Mouse (Mus musculus) gastrocnemius, postnatal 36 days (tissue): ENCODE data around the gene Cd84. TPM values are rescaled to one million over a fixed set of nuclear protein-coding genes. Genes with fewer than 3 reads are reported as not detected.
"Not testable (repeated sequence)": the region's sequence is repeated elsewhere in the genome, so short reads cannot be mapped to it uniquely, and the experiment has no call there.

Source experiments
- DNase-seq, 2 experiments: peaks; one replicate each; pipeline ENCODE4 v3.0.0; 2022
- intact Hi-C: fragments of 180-260 bp; cut with DNase I; formaldehyde crosslinking; loops from one replicate; pipeline ENCODE4 v1.15.1; 2025
- long read RNA-seq, 2 experiments: library from polyadenylated mRNA; stranded (forward); transcript quantifications; one replicate each; pipeline ENCODE4 v2.0.0; 2021
- total RNA-seq, 2 experiments: library from RNA; stranded (reverse); gene quantifications; 2 replicates each; pipeline ENCODE4 v1.2.3; 2021

Cd84 gene
- total RNA-seq = 1 to 10 TPM in 1 of 2 experiments, under 1 TPM in 1; 0.97 to 1.1 TPM
- long read RNA-seq, experiment 1, partial matches to known transcripts = 1 of 2 reads
- long read RNA-seq, experiment 1, other reads (novel, unspliced or antisense) = 1 of 2 reads
- long read RNA-seq, experiment 2 = 0 reads

GRCm38 (mm10) chr1:171839488-171839887 is at the start of gene Cd84:
Gene Cd84, plus strand, starts transcription at chr1:171839697.
- intact Hi-C loops = no loop called here
- DNase-seq = no peak

GRCm38 (mm10) chr1:171791491-171791890 is 48.0 kb upstream of the Cd84 start:
- intact Hi-C loops = no loop called here
- no peak for DNase-seq

- DNase-seq = no peak
- intact Hi-C loops = no loop called here
These were observed 43.3 kb upstream of the Cd84 start for GRCm38 (mm10) chr1:171796185-171796584.

GRCm38 (mm10) chr1:171797840-171798239 is 41.7 kb upstream of the Cd84 start:
- no peak for DNase-seq
- intact Hi-C loops = no loop called here

GRCm38 (mm10) chr1:171799648-171800047 is 39.8 kb upstream of the Cd84 start:
- DNase-seq = no peak
- intact Hi-C loops = no loop called here

- intact Hi-C loops = not testable (repeated sequence)
These were observed 28.4 kb upstream of the Cd84 start for GRCm38 (mm10) chr1:171811048-171811447.

GRCm38 (mm10) chr1:171815545-171816439 is 23.7 kb upstream of the Cd84 start:
- intact Hi-C loops = no loop called here
- DNase-seq = no peak

More at GRCm38 (mm10) chr1:171811048-171811447, 28.4 kb upstream of the Cd84 start:
- not testable (repeated sequence) for DNase-seq

GRCm38 (mm10) chr1:171816991-171817390 is 22.5 kb upstream of the Cd84 start:
- no peak for DNase-seq
- intact Hi-C loops = no loop called here

GRCm38 (mm10) chr1:171821331-171821730 is 18.2 kb upstream of the Cd84 start:
- intact Hi-C loops = no loop called here

GRCm38 (mm10) chr1:171825462-171825861 is 14.0 kb upstream of the Cd84 start:
- no peak for DNase-seq
- intact Hi-C loops = no loop called here

More at GRCm38 (mm10) chr1:171821331-171821730, 18.2 kb upstream of the Cd84 start:
- no peak for DNase-seq

- DNase-seq = no peak
- intact Hi-C loops = no loop called here
These were observed 13.3 kb upstream of the Cd84 start for GRCm38 (mm10) chr1:171826164-171826563.

GRCm38 (mm10) chr1:171827674-171828073 is 11.8 kb upstream of the Cd84 start:
- intact Hi-C loops = no loop called here
- DNase-seq = no peak

GRCm38 (mm10) chr1:171840450-171841023 is 1.0 kb downstream of the Cd84 start:
- intact Hi-C loops = no loop called here
- DNase-seq = no peak

GRCm38 (mm10) chr1:171845035-171845754 is 5.7 kb downstream of the Cd84 start:
- intact Hi-C loops = no loop called here
- no peak for DNase-seq

GRCm38 (mm10) chr1:171848201-171848600 is 8.7 kb downstream of the Cd84 start:
- intact Hi-C loops = no loop called here

GRCm38 (mm10) chr1:171848757-171849156 is 9.3 kb downstream of the Cd84 start:
- intact Hi-C loops = no loop called here
- no peak for DNase-seq

More at GRCm38 (mm10) chr1:171848201-171848600, 8.7 kb downstream of the Cd84 start:
- DNase-seq = no peak

GRCm38 (mm10) chr1:171849454-171849853 is 10.0 kb downstream of the Cd84 start:
- intact Hi-C loops = no loop called here
- DNase-seq = no peak

- intact Hi-C loops = no loop called here
- no peak for DNase-seq
These were observed 26.0 kb downstream of the Cd84 start for GRCm38 (mm10) chr1:171865467-171865866.

GRCm38 (mm10) chr1:171886989-171887388 is 47.5 kb downstream of the Cd84 start:
- no peak for DNase-seq
- intact Hi-C loops = no loop called here

- intact Hi-C loops, DNase-seq: not testable (repeated sequence)
These were observed 55.9 kb downstream of the Cd84 start, which contains the start of gene Gm10521 for GRCm38 (mm10) chr1:171895364-171895763. Gene Gm10521, plus strand, starts transcription at chr1:171895664.

GRCm38 (mm10) chr1:171904011-171904410 is 64.5 kb downstream of the Cd84 start:
- intact Hi-C loops = no loop called here
- no peak for DNase-seq
